Mouse (Mus musculus): Measurements from ENCODE around the gene Myo1e. TPM values are rescaled to one million over a fixed set of nuclear protein-coding genes. Genes with fewer than 3 reads are reported as not detected.
"Not testable (repeated sequence)": the region's sequence is repeated elsewhere in the genome, so short reads cannot be mapped to it uniquely, and the experiment has no call there.

Myo1e gene
- total RNA-seq, 1 experiment: 21.3 TPM

GRCm38 (mm10) chr9:70253016-70253415 is 45.9 kb downstream of the Myo1e start:
- in situ Hi-C loops (cut with MboI; ENCODE audit: low sequenced_read_pairs in 2 of 2, unreplicated experiment in 2 of 2): no loop called here
- H3K9ac ChIP-seq (ENCODE audit: insufficient read depth, low read depth, low read length, poor library complexity, severe bottlenecking): no peak overlapping the region
- no peak overlapping the region for H3K27ac ChIP-seq (ENCODE audit: insufficient read depth, low read depth, low read length, poor library complexity, severe bottlenecking)
- TF ChIP-seq ZC3H11A (IDR thresholded peaks at IDR 0.05; ENCODE audit: borderline replicate concordance, low read depth, low read length) (no peak), HCFC1 (IDR thresholded peaks at IDR 0.05; ENCODE audit: borderline replicate concordance, insufficient read depth, low read length) (no peak), MAFK (IDR thresholded peaks at IDR 0.05; ENCODE audit: insufficient read depth, low read depth, low read length) (no peak), ZNF384 (IDR thresholded peaks at IDR 0.05; ENCODE audit: low read depth, low read length) (no peak), CHD2 (IDR thresholded peaks at IDR 0.05; ENCODE audit: low read depth, low read length) (no peak)
- peaks cover 22 to 48% of the 10 kb centered on the region in 2 experiments for H3K4me1 ChIP-seq (ENCODE audit: control insufficient read depth in 2 of 2, insufficient read depth in 2 of 2, low read length in 2 of 2, poor library complexity in 1 of 2)
- H3K9me3 ChIP-seq (ENCODE audit: control insufficient read depth, insufficient read depth, low read depth, low read length): no peaks in the 10 kb centered on the region
- no peak overlapping the region for H3K4me3 ChIP-seq (ENCODE audit: insufficient read depth in 1 of 2, low read depth in 1 of 2, low read length in 2 of 2, poor library complexity in 1 of 2, severe bottlenecking in 1 of 2)
- H3K36me3 ChIP-seq (ENCODE audit: control insufficient read depth, insufficient read depth, low read length, poor library complexity, severe bottlenecking): no peaks in the 10 kb centered on the region
- DNase-seq (ENCODE audit: low read depth, low spot score): no peak

GRCm38 (mm10) chr9:70255005-70255404 is 47.9 kb downstream of the Myo1e start:
- no peak overlapping the region for H3K4me3 ChIP-seq (ENCODE audit: insufficient read depth in 1 of 2, low read depth in 1 of 2, low read length in 2 of 2, poor library complexity in 1 of 2, severe bottlenecking in 1 of 2)
- H3K9ac ChIP-seq (ENCODE audit: insufficient read depth, low read depth, low read length, poor library complexity, severe bottlenecking): no peak overlapping the region
- no peaks in the 10 kb centered on the region for H3K36me3 ChIP-seq (ENCODE audit: control insufficient read depth, insufficient read depth, low read length, poor library complexity, severe bottlenecking)
- no peak overlapping the region for H3K27ac ChIP-seq (ENCODE audit: insufficient read depth, low read depth, low read length, poor library complexity, severe bottlenecking)
- TF ChIP-seq CHD2 (IDR thresholded peaks at IDR 0.05; ENCODE audit: low read depth, low read length) (no peak), MAFK (IDR thresholded peaks at IDR 0.05; ENCODE audit: insufficient read depth, low read depth, low read length) (no peak), ZC3H11A (IDR thresholded peaks at IDR 0.05; ENCODE audit: borderline replicate concordance, low read depth, low read length) (no peak), HCFC1 (IDR thresholded peaks at IDR 0.05; ENCODE audit: borderline replicate concordance, insufficient read depth, low read length) (no peak), ZNF384 (IDR thresholded peaks at IDR 0.05; ENCODE audit: low read depth, low read length) (no peak)
- no peak for DNase-seq (ENCODE audit: low read depth, low spot score)
- in situ Hi-C loops (cut with MboI; ENCODE audit: low sequenced_read_pairs in 2 of 2, unreplicated experiment in 2 of 2): no loop called here
- peaks cover 22 to 44% of the 10 kb centered on the region in 2 experiments for H3K4me1 ChIP-seq (ENCODE audit: control insufficient read depth in 2 of 2, insufficient read depth in 2 of 2, low read length in 2 of 2, poor library complexity in 1 of 2)
- no peaks in the 10 kb centered on the region for H3K9me3 ChIP-seq (ENCODE audit: control insufficient read depth, insufficient read depth, low read depth, low read length)

- H3K27ac ChIP-seq (ENCODE audit: insufficient read depth, low read depth, low read length, poor library complexity, severe bottlenecking); H3K4me3 ChIP-seq (ENCODE audit: insufficient read depth in 1 of 2, low read depth in 1 of 2, low read length in 2 of 2, poor library complexity in 1 of 2, severe bottlenecking in 1 of 2); H3K36me3 ChIP-seq (ENCODE audit: control insufficient read depth, insufficient read depth, low read length, poor library complexity, severe bottlenecking); DNase-seq (ENCODE audit: low read depth, low spot score); H3K9me3 ChIP-seq (ENCODE audit: control insufficient read depth, insufficient read depth, low read depth, low read length); in situ Hi-C loops (cut with MboI; ENCODE audit: low sequenced_read_pairs in 2 of 2, unreplicated experiment in 2 of 2); H3K9ac ChIP-seq (ENCODE audit: insufficient read depth, low read depth, low read length, poor library complexity, severe bottlenecking): not testable (repeated sequence)
- peaks cover 20 to 43% of the 10 kb centered on the region in 2 experiments for H3K4me1 ChIP-seq (ENCODE audit: control insufficient read depth in 2 of 2, insufficient read depth in 2 of 2, low read length in 2 of 2, poor library complexity in 1 of 2)
- peak; percentile 66; the same call in 1 of the 2 replicates for TF ChIP-seq ZNF384 (IDR thresholded peaks at IDR 0.05; ENCODE audit: low read depth, low read length)
These were observed 48.9 kb downstream of the Myo1e start for GRCm38 (mm10) chr9:70256027-70256426.

- peak; percentile 68 for DNase-seq (ENCODE audit: low read depth, low spot score)
- Histone ChIP-seq H3K9ac (ENCODE audit: insufficient read depth, low read depth, low read length, poor library complexity, severe bottlenecking) (no peak overlapping the region; the same call in 1 of the 2 replicates), H3K36me3 (ENCODE audit: control insufficient read depth, insufficient read depth, low read length, poor library complexity, severe bottlenecking) (no peaks in the 10 kb centered on the region), H3K4me1 (ENCODE audit: control insufficient read depth in 2 of 2, insufficient read depth in 2 of 2, low read length in 2 of 2, poor library complexity in 1 of 2) (peaks cover 20 to 41% of the 10 kb centered on the region in 2 experiments), H3K4me3 (ENCODE audit: insufficient read depth in 1 of 2, low read depth in 1 of 2, low read length in 2 of 2, poor library complexity in 1 of 2, severe bottlenecking in 1 of 2) (no peak overlapping the region), H3K27ac (ENCODE audit: insufficient read depth, low read depth, low read length, poor library complexity, severe bottlenecking) (peak overlapping the region; percentile 80), H3K9me3 (ENCODE audit: control insufficient read depth, insufficient read depth, low read depth, low read length) (no peaks in the 10 kb centered on the region)
- TF ChIP-seq ZNF384 (IDR thresholded peaks at IDR 0.05; ENCODE audit: low read depth, low read length) (no peak), CHD2 (IDR thresholded peaks at IDR 0.05; ENCODE audit: low read depth, low read length) (no peak), ZC3H11A (IDR thresholded peaks at IDR 0.05; ENCODE audit: borderline replicate concordance, low read depth, low read length) (no peak)
- in situ Hi-C loops (cut with MboI; ENCODE audit: low sequenced_read_pairs in 2 of 2, unreplicated experiment in 2 of 2): no loop called here
These were observed 50.3 kb downstream of the Myo1e start for GRCm38 (mm10) chr9:70257289-70258101.

All from ES-E14 (cell line).